Mouse (Mus musculus): ENCODE measurements around the gene Fbxo28. TPM values are rescaled to one million over a fixed set of nuclear protein-coding genes. Genes with fewer than 3 reads are reported as not detected.

Fbxo28 gene
- total RNA-seq, 2 experiments from 2014 or later = 14.3 to 22.2 TPM

DNA sequence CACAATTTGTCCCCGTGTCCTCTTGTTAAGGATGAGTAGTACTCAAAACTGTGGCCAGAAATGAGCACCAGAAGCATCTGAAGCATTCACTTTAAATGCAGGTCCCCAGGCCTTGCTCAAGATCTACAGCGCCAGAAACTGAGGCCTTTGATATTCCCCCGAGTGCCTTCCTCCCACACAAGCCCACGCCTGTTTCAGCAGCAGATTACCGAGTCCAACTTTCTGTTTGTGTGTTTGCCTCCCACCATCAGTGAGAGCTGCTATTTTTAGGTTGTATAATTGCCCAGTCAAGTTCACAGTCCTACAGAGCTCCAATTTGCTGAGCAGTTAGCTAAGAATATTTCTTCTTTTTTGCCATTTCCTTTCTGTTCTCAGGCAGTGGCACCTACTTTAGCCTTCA is 5.1 kb upstream of the Fbxo28 start:
- ATAC-seq (replicated peaks; ENCODE audit: poor library complexity, severe bottlenecking) = no peak

DNA sequence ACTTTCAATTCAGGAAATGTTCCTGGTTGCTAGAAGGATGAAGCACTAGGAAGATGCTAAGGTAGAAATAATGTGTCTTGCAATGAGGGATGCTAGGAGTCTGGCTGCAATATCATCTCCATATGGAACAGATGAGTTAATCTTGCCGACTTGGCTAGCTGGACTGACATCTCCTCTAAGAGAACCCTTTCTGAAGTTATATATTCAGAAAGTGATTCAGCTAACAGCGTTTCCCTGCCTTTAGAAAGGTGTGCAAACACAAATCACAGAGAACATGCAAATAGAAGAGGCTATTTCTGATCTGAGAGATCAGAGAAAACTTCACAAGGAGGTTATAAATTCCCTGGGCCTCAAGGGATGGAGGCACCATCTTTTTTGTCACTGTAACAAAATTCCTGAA is 4.4 kb upstream of the Fbxo28 start:
- ATAC-seq (replicated peaks; ENCODE audit: poor library complexity, severe bottlenecking) = no peak

DNA sequence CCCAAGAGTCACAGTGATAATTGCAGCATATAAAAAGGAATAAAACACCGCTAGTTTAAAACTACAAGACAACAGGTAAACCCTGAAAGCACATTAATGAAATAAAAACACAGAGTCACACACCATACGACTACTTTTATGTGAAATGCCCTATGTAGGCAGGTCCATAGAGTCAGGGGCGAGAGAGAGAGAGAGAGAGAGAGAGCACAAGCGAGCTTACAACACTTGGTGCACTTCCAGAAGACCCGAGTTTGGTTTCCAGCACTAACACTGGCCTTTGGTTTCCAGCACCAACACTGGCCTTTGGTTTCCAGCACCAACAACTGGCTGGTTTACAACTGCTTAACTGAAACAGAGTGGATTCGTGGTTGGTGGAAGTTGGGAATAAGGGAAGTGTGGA is 564 bp upstream of the Fbxo28 start:
- ATAC-seq (replicated peaks; ENCODE audit: poor library complexity, severe bottlenecking) = no peak

DNA sequence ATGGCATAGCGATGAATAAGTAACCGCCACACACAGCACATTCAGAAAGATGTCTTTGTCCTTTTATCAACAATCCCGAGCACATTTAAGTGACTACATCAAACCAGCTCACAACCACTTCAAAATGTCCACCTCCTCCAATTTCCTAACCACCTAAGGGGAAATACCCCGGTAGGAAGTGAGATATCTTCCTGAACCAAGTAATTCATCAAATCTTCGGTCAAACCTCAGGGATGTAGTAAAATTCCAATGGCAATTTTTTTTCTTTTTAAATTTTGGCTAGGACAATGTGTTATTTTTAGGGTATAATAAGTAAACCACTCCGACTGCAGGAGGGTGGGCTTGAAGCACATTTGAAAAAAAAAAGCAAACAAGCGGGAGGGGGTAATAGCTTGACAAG is 1.1 kb downstream of the Fbxo28 start:
- ATAC-seq (replicated peaks; ENCODE audit: poor library complexity, severe bottlenecking) = no peak

DNA sequence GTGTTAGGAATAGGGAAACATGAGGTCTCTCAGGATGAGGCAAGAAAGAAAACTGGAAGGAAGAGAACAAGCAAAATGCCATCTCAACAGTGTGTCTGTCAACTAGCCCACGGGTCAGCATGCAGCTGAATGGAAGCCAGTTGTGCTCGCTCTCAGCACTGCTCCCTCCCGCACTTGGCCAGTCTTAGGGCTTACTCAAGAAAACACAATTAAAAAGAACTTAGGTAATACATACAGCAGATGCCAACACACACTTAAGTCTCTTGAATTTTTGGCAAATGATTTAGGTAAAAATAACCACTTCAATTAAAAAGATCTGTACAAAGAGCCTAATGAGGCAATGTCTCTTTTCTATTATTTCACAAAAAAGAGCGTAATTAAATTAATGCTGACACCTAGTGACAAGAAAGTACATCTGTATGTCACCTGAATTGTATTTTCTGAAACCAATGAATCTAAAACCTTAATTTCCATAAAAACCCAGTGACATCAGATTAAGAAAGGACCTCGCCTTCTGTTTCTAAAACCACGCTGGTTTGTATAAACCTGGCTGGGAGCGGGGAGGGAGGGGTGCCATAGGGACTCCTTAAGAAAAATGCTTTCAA is 2.4 kb downstream of the Fbxo28 start:
- no peak for ATAC-seq (replicated peaks; ENCODE audit: poor library complexity, severe bottlenecking)

DNA sequence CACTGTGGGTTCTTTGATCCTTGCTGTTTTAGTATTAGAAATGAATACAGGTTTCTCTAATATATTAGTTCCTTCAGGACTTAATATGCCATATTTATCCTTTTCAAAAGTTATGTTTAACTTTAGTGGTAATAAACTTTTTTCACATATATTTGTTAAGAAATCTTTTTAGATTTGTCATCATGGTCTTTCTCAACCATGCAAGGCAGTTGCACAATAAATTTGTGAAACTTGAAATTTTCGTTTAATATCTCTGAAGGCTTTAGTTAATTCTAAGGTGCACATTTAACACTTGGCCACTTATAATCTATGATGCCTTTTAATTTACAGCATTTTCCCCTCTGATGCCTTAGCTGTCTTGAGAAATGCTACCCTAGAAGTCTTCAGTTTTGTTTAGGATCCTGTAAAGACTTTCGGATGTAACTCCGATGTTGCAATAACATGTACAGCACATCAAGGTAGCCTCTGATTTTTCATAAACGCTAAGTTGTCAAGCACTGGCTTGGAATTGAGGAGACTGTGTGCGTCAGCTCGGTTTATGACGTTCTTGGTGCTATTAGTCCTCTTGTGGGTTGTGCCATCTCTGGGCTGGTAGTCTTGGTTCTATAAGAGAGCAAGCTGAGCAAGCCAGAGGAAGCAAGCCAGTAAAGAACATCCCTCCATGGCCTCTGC is 7.5 kb downstream of the Fbxo28 start:
- peak; percentile 87 for ATAC-seq (replicated peaks; ENCODE audit: poor library complexity, severe bottlenecking)

DNA sequence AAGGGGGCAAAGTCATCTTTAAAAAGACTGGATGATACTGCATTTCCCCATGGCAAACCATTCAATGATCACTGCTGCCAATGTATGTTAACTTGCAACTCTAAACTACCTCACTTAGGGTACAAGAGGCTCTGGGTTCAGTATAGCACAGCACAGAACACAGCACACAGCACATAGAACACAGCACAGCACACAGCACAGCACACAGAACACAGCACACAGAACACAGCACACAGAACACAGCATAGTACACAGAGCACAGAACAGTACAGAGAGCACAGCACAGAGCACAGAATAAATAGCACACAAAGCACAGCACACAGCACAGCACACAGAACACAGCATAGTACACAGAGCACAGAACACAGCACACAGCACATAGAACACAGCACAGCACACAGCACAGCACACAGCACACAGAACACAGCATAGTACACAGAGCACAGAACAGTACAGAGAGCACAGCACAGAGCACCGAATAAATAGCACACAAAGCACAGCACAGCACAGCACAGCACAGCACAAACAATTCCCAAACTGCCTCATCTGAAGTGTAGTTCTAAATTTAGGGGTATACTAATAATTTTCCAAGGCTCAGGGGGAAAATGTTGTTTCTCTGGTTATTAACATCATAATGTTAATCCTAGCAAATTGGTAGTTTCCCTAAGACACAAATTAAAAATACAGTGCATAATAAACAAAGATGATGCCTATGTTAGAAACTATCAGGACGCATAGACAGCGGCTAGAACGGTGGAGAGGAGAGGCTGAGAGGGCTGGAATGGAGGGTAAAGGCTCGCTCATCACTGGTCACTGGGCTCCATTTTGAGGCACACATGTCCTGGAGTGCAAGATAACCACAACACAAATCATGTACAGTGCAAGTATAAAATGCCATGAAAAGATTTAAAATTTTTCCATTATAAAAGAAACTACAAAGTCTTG is 9.1 kb downstream of the Fbxo28 start:
- ATAC-seq (replicated peaks; ENCODE audit: poor library complexity, severe bottlenecking) = no peak

DNA sequence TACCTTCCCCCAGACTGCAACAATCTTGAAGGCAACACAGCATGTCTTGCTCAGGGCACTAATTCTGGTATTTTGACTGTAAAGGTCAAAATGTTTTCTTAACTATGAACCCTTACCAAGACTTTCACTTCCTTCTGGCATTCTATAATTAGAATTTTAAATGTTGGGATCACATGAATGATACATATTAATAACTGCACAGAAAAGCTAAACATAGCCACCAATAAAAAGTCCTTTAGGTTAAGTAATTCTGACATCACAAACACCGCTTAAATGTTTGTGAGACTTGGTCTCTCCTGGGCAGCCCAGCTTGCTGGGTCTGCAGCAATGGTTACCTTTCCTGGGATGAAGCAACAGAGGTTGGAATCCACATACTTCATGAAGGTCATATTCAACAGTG is 15.5 kb downstream of the Fbxo28 start:
- ATAC-seq (replicated peaks; ENCODE audit: poor library complexity, severe bottlenecking) = peak; percentile 69

DNA sequence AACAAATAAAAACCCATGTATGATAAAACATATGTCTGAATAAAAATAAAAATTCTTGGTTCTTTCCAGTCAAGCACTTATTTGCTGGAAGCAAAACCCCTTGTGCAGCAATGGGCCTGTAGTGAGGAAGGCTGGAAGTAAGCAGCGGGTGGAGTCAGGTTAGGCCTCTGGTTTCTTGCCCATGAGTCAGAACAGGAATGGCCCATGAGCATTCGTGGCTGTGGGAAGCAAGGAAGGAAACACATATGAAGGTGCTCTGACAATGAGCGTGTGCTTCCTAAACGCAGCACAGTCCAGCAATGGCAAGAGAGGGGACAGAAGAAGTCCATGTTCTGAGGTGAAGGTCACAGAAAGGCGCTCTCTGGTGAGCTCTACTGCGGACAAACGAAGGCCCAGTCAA is 16.9 kb downstream of the Fbxo28 start:
- no peak for ATAC-seq (replicated peaks; ENCODE audit: poor library complexity, severe bottlenecking)

DNA sequence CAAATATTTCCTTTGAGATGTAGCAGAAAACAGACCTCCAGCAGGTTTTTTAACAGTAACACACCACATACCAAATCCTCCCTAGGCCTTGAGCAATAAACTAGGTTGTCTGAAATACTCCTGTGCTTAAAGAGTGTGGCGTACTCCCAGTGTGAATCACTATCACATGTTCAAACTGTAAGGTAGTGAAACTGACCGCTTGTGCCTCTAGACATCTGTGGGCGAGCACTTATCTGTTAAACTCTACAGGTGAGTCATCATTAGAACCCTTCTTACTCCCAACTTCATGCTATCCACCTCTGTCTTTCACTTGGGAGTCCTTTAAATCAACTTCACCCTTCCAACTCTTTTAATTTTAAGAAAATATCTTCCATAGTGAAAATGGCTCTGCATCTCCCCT is 18.3 kb downstream of the Fbxo28 start:
- ATAC-seq (replicated peaks; ENCODE audit: poor library complexity, severe bottlenecking) = peak; percentile 41; the same call in 1 of the 2 replicates

DNA sequence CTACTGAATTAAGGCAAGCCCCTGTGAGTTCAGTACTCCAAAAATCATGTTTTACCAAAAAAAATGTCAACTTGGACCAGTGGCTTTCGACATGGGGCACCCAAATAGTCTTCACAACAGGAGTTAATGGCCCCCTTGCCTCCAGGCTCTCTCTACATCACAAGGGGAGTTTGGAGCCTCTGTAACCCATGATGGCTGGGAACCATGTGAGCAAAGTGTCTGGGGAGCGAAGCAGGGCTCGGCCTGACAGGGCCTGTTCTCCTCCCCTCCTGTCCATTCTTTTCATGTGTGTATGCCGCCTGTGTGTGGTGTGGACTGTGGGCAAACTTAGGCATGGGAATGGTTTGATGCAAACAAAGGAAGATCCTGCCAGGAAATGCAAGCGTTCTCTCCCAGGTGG is 27.2 kb downstream of the Fbxo28 start:
- no peak for ATAC-seq (replicated peaks; ENCODE audit: poor library complexity, severe bottlenecking)

DNA sequence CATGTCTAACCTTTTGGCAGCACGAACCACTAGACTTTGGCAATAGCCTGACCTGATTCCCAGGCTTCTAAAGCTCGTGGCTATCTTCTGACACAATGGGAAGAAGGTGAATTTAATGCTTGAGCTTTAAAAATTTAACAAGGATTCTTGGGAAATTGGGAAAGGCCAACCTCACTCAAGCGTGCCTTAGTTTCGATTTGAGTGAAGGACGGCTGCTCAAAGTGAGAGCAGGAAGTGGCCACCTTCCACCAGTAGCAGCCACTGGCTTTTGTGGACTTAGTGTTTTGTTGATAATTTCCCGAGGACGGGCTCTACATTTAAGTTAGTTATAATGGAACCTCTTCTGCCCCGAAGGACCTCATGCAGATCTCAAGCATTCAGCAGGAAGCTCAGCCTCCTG is 28.2 kb downstream of the Fbxo28 start:
- no peak for ATAC-seq (replicated peaks; ENCODE audit: poor library complexity, severe bottlenecking)

DNA sequence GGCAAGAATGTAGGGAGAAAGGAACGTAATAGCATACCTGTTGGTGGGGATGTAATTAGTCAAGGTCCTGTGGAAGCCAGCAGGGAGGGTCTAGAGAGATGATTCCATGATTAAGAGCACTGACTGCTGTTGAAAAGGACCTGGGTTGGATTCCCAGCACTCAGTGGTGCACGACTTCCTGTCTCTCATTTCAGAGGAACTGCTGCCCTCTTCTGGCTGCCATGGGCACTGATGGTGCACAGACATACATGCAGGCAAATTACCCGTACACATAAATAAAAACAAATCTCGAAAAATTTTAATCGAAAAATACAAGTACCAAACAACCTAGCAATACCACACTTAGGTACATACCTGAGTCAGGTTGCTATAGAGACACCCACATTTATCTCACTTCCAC is 30.1 kb downstream of the Fbxo28 start:
- no peak for ATAC-seq (replicated peaks; ENCODE audit: poor library complexity, severe bottlenecking)

DNA sequence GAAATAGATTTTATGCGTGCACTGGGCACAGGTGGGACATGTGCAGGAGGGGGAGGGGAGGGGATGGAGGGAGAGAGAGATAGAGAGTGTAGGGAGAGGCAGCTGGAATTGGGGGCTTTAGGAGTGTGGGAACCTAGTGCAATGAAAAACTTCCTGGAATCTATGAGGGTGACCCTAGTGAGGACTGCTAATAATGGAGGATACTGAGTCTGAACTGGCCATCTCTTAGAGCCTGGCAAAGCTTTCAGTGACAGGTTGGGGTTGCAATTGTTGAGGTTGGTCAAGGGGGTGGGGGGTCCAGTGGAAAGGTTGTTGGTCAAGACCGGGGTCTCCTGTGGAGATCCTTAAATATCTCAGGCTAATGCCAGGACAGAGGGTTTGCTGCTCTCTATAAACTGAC is 31.1 kb downstream of the Fbxo28 start:
- no peak for ATAC-seq (replicated peaks; ENCODE audit: poor library complexity, severe bottlenecking)

DNA sequence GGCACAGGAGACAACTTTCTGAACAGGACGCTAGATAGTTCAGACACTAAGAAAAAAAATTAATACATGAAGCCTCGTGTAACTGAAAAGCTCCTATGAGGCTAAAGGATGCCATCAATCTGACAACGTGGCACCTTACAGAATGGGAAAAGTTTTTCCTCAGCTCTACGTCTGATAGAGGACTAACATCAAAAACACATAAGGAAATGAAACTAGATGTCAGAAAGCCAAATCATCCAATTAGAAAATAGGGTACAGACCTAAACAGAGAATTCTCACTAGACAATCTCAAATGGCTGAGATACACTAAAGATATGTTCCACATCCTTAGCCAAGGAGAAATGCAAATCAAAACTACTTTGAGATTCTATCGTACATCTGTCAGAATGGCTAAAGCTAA is 32.0 kb downstream of the Fbxo28 start:
- no peak for ATAC-seq (replicated peaks; ENCODE audit: poor library complexity, severe bottlenecking)

DNA sequence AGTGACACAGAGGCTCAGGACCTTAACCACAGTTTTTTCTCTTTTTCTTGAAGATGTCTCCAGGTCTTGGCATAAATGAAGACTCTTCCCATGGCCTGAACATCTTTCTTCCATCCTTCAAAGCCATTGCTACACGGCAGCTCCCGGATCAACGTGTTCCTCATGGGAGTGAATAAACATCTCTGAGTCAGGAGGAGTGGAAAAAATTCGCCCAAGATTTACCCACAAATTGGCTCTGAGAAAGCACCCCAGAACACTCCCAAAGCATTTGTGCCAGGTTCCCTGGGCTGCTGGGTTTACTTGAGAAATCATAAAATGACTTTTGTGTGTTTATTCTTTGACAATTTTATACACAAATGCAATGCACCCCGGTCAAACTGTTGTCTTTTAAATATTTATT is 38.5 kb downstream of the Fbxo28 start:
- ATAC-seq (replicated peaks; ENCODE audit: poor library complexity, severe bottlenecking) = no peak

DNA sequence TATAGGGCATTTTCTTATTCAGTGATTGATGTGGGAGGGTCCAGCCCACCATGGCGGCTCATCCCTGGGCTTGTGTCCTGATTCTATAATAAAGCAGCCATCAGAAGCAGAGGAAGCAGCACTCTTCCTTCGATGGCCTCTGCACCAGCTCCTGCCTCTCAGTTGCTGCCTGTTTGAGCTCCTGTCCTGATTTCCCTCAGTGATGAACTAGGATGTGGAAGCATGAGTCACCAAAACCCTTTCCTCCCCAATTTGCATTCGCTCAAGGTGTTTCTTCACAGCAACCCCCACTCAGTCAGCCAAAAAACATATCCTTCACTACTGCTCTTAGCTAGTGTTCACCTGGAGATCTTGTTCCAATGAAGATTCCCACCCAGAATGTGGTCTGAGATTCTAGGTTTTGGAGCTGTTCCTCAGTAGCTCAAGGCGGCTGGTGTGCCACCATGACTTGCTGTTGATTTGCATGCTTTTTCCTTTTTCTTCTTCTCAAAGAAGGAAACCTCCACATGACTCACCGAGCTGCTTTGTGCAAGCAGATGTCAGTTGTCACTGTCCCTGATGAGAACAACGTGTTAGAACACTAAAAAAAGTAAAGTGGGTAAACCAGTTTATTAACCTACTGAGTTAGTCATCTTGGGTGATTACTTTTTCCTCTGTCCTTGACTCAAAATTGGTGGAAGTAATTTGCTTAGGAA is 39.1 kb downstream of the Fbxo28 start:
- no peak for ATAC-seq (replicated peaks; ENCODE audit: poor library complexity, severe bottlenecking)

DNA sequence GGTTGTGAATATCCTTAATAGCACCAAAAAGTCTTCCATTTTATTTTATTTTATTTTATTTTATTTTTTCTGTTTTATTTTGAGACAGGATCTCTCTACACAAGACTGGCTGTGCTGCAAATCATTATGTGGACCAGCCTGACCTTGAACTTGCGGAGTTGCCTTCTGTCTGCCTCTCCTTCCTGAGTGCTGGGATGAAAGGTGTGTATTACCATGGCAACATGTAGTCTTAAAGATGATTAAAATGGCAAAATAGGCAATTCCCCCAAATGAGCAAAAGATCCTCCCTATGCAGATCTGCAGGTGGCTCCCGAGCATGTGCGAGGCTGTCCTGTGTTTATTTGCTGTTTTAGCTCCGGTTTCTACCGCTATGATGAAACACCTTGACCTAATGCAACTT is 43.6 kb downstream of the Fbxo28 start:
- no peak for ATAC-seq (replicated peaks; ENCODE audit: poor library complexity, severe bottlenecking)

DNA sequence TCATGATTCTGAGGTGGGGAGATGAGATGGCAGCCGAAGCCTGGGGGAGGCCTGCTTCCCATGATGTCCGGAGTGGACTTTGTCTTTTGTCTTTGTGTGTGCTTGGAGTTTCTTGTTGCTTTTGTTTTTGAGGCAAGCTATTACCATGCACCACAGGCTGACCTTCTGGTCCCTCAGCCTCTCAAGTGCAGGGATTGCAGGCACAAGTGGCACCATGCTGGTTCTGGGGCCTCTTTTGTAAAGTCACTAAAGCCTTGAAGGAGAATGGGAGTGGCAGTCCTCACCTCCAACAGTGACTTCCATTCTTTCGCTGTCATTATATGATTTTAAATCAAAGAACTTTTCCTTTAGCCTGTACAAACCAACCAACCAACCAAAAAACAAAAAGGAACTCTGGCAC is 44.2 kb downstream of the Fbxo28 start:
- no peak for ATAC-seq (replicated peaks; ENCODE audit: poor library complexity, severe bottlenecking)

DNA sequence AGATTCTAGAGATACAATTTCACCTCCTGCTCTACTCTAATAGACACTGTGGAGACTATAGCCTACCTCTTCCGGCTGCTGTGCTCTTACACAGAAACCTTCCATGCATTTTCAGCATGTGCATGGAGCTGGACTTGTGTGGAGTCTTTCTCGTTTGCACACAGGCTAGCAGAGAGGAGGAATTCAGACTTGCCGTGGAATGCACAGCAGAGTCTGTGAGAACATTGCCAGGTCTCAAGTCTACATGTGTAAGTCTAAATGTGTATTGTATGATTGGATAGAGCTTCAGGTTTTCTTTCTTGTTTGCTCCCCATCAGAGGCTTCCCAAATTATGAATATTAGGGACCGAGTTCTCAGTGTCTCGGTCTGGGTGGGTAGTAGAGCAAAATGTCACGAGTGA is 44.6 kb downstream of the Fbxo28 start:
- no peak for ATAC-seq (replicated peaks; ENCODE audit: poor library complexity, severe bottlenecking)

DNA sequence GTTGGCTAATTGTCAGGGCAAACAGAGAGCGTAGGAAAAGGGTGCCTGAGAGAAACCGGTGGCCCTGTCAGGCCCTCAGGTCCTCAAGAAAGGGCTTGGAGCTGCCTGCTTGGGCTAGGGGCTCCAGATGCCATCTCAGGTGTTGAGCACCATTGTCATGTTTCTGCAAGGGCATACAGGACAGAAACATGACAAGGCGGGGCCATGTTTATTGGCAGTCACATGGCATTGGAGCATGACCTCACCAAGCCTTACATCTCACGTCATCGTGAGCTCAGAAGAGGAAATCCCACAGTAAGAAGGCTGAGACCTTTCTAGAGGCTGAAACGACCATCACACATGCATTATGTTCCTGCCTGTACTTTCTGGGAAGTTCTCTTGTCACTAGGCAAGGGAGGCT is 45.3 kb downstream of the Fbxo28 start:
- no peak for ATAC-seq (replicated peaks; ENCODE audit: poor library complexity, severe bottlenecking)

Data from granulocyte monocyte progenitor cell, adult 5-6 weeks (primary cell).